Mouse (Mus musculus): ENCODE results near the gene Lpp.

GRCm38 (mm10) chr16:24806093-24806492 lies 412.8 kb downstream of the Lpp start:
- TF ChIP-seq CTCF (IDR thresholded peaks at IDR 0.05; ENCODE audit: low read depth, low read length) (no peak), POLR2AphosphoS5 (IDR thresholded peaks at IDR 0.05; ENCODE audit: insufficient replicate concordance, low read depth, low read length) (no peak), GATA1 (IDR thresholded peaks at IDR 0.05; ENCODE audit: borderline replicate concordance, low read length) (no peak), TAL1 (conservative IDR thresholded peaks at IDR 0.05; ENCODE audit: low read depth, low read length) (no peak)
